Mouse (Mus musculus) C2C12 (cell line): ENCODE data around the gene BC051665. TPM values are rescaled to one million over a fixed set of nuclear protein-coding genes. Genes with fewer than 3 reads are reported as not detected.

Experiments
- H3K27me3 ChIP-seq: one replicate; pipeline ENCODE4 v1.6.1; 2011; ENCODE audit not compliant: control insufficient read depth, insufficient read depth, insufficient read length
- H3K36me3 ChIP-seq: one replicate; pipeline ENCODE4 v1.6.1; 2011; ENCODE audit not compliant: control insufficient read depth, insufficient read depth
- H3K4me3 ChIP-seq: one replicate; pipeline ENCODE4 v1.5.1; 2011; ENCODE audit warnings: mild to moderate bottlenecking, control low read depth; ENCODE audit not compliant: poor library complexity, insufficient read depth, severe bottlenecking
- H3K79me2 ChIP-seq: one replicate; pipeline ENCODE4 v1.6.1; 2011; ENCODE audit not compliant: control insufficient read depth, insufficient read depth
- H3K79me3 ChIP-seq: one replicate; pipeline ENCODE4 v1.6.1; 2011; ENCODE audit warnings: low read depth, control low read depth
- H3ac ChIP-seq: one replicate; pipeline ENCODE3; 2011; ENCODE audit warnings: low read depth; ENCODE audit not compliant: control insufficient read depth, insufficient read length
- CEBPB ChIP-seq: IDR thresholded peaks from one replicate; pipeline ENCODE4 v1.6.1; 2011; ENCODE audit warnings: low read depth, mild to moderate bottlenecking, control low read depth, moderate library complexity
- CTCF ChIP-seq: IDR thresholded peaks from one replicate; pipeline ENCODE4 v1.5.1; 2011; ENCODE audit not compliant: control insufficient read depth, insufficient read depth, insufficient read length
- FOSL1 ChIP-seq: IDR thresholded peaks from one replicate; pipeline ENCODE4 v1.8.0; 2011; ENCODE audit warnings: mild to moderate bottlenecking, low read length; ENCODE audit not compliant: poor library complexity, insufficient read depth, severe bottlenecking
- MAX ChIP-seq: IDR thresholded peaks from one replicate; pipeline ENCODE4 v1.6.1; 2011; ENCODE audit warnings: mild to moderate bottlenecking, control low read depth
- MYOD1 ChIP-seq: IDR thresholded peaks from one replicate; pipeline ENCODE4 v1.6.1; 2011; ENCODE audit warnings: low read depth; ENCODE audit not compliant: control insufficient read depth, insufficient read length
- MYOG ChIP-seq: IDR thresholded peaks from one replicate; pipeline ENCODE4 v1.6.1; 2011; ENCODE audit not compliant: control insufficient read depth, insufficient read length; ENCODE audit errors: extremely low read depth
- USF1 ChIP-seq: IDR thresholded peaks from one replicate; pipeline ENCODE4 v1.6.1; 2011; ENCODE audit warnings: low read depth, mild to moderate bottlenecking, control low read depth, moderate library complexity
- polyA plus RNA-seq: library from polyadenylated mRNA; unstranded; fragments of >200 nt; fragmentation: generic; extraction: Trizol; gene quantifications from one replicate; pipeline ENCODE4 v1.2.1, GENCODE M21; 2012; ENCODE audit warnings: missing spikeins

Gene BC051665
- polyA plus RNA-seq, 1 experiment = not detected

DNA sequence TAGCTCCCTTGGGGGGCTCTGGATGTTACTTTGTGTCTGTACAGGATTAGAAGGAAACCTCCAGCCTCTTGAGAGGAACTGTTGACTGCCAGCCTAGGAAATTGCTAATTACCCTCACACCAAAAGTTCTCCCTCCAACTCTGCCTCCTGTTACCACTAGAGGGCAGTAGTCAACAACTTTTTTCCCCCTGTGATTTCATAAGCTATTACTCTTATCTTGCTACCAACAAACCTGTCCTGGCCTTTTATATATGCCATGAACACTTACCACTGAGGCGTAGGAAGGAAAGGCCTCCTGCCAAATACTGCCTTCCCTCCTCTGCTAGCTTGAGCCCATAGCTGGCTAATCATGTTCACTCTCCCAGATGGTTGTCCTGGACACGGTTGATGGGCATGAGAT is 37.6 kb downstream of the BC051665 start:
- no peak for TF ChIP-seq MYOD1
- no peak for TF ChIP-seq MYOG
- TF ChIP-seq USF1 = no peak
- TF ChIP-seq FOSL1 = no peak
- no peak for TF ChIP-seq CTCF
- no peak for TF ChIP-seq MAX
- TF ChIP-seq CEBPB = no peak
- Histone ChIP-seq H3K36me3 (no peaks in the 10 kb centered on the region), H3K27me3 (no peaks in the 10 kb centered on the region), H3K79me3 (no peaks in the 10 kb centered on the region), H3ac (no peak overlapping the region), H3K79me2 (no peaks in the 10 kb centered on the region), H3K4me3 (no peak overlapping the region)

DNA sequence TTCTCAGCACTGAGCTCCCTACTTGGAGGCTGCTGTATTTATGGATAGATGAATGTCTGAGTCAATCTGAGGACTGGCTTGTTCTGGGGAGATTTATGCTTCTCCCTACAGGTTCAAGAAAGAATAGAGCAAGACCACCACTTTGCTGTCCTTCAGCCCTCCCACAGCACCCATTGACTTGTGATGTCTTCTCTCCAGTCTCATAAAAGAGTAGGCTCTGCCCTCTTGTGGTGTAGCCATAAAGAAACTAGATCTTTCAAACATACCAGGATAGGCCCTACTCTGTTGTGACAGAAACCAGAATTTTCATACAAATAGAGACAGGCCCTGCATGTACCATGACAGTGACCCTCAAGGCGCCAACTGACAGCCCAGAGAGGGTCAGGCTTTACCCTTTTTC is 39.0 kb downstream of the BC051665 start:
- Histone ChIP-seq H3K4me3 (no peak overlapping the region), H3ac (no peak overlapping the region), H3K36me3 (no peaks in the 10 kb centered on the region), H3K79me2 (no peaks in the 10 kb centered on the region), H3K27me3 (no peaks in the 10 kb centered on the region), H3K79me3 (no peaks in the 10 kb centered on the region)
- TF ChIP-seq MYOD1 (no peak), CEBPB (no peak), MAX (no peak), USF1 (no peak), CTCF (no peak), FOSL1 (no peak), MYOG (no peak)

DNA sequence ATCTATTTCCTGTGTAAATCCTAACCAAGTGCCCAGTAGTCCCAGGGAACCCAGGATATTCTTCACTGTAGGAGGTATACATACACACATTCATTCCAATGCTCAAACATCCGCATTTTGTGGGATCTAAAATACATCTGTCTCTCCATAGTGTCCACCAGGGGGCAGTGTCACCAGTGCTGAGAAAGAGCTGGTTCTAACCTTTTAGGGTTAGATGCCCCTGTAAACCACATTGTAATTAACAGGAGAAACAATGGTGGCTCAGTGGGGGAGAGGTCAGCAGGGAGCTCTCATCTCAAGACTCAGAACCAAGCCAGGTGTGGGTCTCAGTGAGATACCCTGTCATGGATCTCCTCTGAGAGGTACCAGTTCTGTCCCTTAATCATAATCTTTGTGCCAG is 39.9 kb downstream of the BC051665 start:
- H3K4me3 ChIP-seq = no peak overlapping the region
- H3K79me2 ChIP-seq = no peaks in the 10 kb centered on the region
- TF ChIP-seq USF1 = no peak
- no peak for TF ChIP-seq MYOG
- no peak for TF ChIP-seq CTCF
- TF ChIP-seq FOSL1 = no peak
- TF ChIP-seq MAX = no peak
- no peak for TF ChIP-seq CEBPB
- no peak for TF ChIP-seq MYOD1
- no peak overlapping the region for H3ac ChIP-seq
- H3K79me3 ChIP-seq = no peaks in the 10 kb centered on the region
- no peaks in the 10 kb centered on the region for H3K36me3 ChIP-seq
- no peaks in the 10 kb centered on the region for H3K27me3 ChIP-seq

DNA sequence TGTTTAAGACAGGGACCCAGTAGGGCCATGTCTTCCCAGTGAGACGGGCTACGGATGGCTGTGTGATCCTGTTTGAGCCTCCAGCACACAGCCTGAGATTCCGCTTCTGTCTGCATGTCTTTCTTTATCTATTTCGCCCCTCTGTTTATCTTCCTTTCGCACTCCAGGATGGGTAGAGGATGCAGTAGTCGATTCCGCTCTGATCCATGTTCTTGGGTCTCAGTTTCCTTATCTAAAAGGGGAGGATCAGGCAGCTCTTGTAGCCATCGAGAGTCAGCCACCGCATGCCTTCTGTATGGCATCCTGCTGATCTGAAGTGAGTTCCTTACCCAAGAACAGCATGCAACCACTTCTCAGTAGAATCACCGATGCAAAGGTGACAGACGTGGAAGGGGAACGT is 40.8 kb downstream of the BC051665 start:
- no peaks in the 10 kb centered on the region for H3K36me3 ChIP-seq
- no peaks in the 10 kb centered on the region for H3K27me3 ChIP-seq
- H3K79me3 ChIP-seq = no peaks in the 10 kb centered on the region
- TF ChIP-seq MAX = no peak
- no peak for TF ChIP-seq MYOD1
- TF ChIP-seq FOSL1 = no peak
- TF ChIP-seq CEBPB = no peak
- no peak for TF ChIP-seq MYOG
- H3K79me2 ChIP-seq = no peaks in the 10 kb centered on the region
- no peak overlapping the region for H3ac ChIP-seq
- no peak overlapping the region for H3K4me3 ChIP-seq

DNA sequence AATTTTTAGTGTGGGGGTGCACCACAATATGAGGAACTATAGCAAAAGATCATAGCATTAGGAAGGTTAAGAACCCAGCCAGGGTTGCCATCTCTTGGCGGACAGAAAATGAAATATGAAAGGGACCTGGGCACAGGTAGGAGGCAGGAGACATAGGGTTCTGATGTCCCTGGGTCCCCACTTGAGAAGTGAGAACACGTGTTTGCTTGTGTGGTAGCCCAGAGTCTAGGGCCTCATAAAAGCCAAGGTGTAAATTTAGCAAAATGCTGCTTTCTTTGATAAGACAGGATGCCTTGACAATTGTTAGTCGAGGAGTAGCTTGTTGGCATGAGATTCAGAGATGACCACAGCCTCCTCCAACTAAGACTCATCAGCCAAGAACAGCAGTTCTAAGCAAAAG is 41.4 kb downstream of the BC051665 start:
- H3K4me3 ChIP-seq = no peak overlapping the region
- H3ac ChIP-seq = no peak overlapping the region
- H3K27me3 ChIP-seq = no peaks in the 10 kb centered on the region
- no peaks in the 10 kb centered on the region for H3K79me2 ChIP-seq
- no peak for TF ChIP-seq CEBPB
- no peak for TF ChIP-seq MAX
- TF ChIP-seq FOSL1 = no peak
- TF ChIP-seq USF1 = no peak
- TF ChIP-seq MYOD1 = no peak
- no peak for TF ChIP-seq CTCF
- TF ChIP-seq MYOG = no peak
- H3K79me3 ChIP-seq = no peaks in the 10 kb centered on the region
- H3K36me3 ChIP-seq = no peaks in the 10 kb centered on the region

DNA sequence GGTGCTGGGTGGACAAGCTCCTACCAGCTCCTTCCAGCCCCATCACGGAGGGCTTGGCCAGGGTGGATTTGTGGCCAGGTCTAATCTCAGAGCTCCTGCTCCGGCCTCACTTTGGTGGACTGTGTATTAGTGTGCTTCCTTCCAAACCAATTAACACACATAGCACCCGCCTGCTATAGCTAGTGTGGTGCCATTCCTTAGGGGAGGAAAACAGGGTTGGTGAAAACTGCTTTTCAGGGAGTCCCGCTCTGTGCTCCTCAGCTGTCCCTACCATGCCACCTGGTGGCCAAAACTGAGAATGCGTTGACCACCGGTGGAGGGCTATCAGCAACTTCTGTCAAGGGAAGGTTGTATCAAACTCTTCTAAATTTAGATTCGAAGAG is 42.1 kb downstream of the BC051665 start:
- Histone ChIP-seq H3K79me3 (no peaks in the 10 kb centered on the region), H3K36me3 (no peaks in the 10 kb centered on the region), H3K79me2 (no peaks in the 10 kb centered on the region), H3ac (no peak overlapping the region), H3K27me3 (no peaks in the 10 kb centered on the region), H3K4me3 (no peak overlapping the region)
- TF ChIP-seq CTCF = peak; percentile 55
- no peak for TF ChIP-seq MAX
